Mouse (Mus musculus): ENCODE measurements around the gene Gm9821.

GRCm38 (mm10) chr2:91931328-91932159, 14.0 kb upstream of the Gm9821 start:
- TF ChIP-seq GATA1 (IDR thresholded peaks at IDR 0.05; ENCODE audit: low read length) (no peak), TAL1 (IDR thresholded peaks at IDR 0.05; ENCODE audit: low read length) (no peak)
